Mouse (Mus musculus) forebrain, postnatal 0 days (tissue): Measurements from ENCODE around the gene Cox6b2. TPM values are rescaled to one million over a fixed set of nuclear protein-coding genes. Genes with fewer than 3 reads are reported as not detected.

Experiments used
- ATAC-seq: fragments of 200-750 bp; cut with Nextera tagmentation; 2 replicates; pipeline ENCODE4 v1.8.0; 2017; ENCODE audit warnings: mild to moderate bottlenecking, moderate library complexity
- DNase-seq: peaks from one replicate; pipeline ENCODE4 v3.0.0-alpha.2; 2015
- H3K27ac ChIP-seq: fragments of 300-500 bp; sonication (generic); 2 replicates; pipeline ENCODE4 v1.5.1; 2014; ENCODE audit warnings: low read depth, mild to moderate bottlenecking, antibody characterized with exemption, low read length, moderate library complexity, mixed read lengths
- H3K27me3 ChIP-seq: fragments of 300-500 bp; sonication (generic); 2 replicates; pipeline ENCODE4 v1.6.1; 2014; ENCODE audit warnings: mild to moderate bottlenecking, low read length, mixed read lengths; ENCODE audit not compliant: insufficient read depth
- H3K36me3 ChIP-seq: fragments of 300-500 bp; sonication (generic); 2 replicates; pipeline ENCODE4 v1.6.1; 2014; ENCODE audit warnings: mild to moderate bottlenecking, moderate library complexity; ENCODE audit not compliant: insufficient read depth
- H3K4me1 ChIP-seq: fragments of 300-500 bp; sonication (generic); 2 replicates; pipeline ENCODE4 v1.6.1; 2014; ENCODE audit warnings: antibody characterized with exemption; ENCODE audit not compliant: insufficient read depth
- H3K4me2 ChIP-seq: fragments of 300-500 bp; sonication (generic); 2 replicates; pipeline ENCODE4 v1.6.1; 2014; ENCODE audit warnings: low read depth, mild to moderate bottlenecking, moderate library complexity
- H3K4me3 ChIP-seq: fragments of 300-500 bp; sonication (generic); 2 replicates; pipeline ENCODE4 v1.5.1; 2014; ENCODE audit warnings: low read depth, low read length, mixed read lengths
- H3K9ac ChIP-seq: fragments of 300-500 bp; sonication (generic); 2 replicates; pipeline ENCODE4 v1.6.1; 2014; ENCODE audit warnings: mild to moderate bottlenecking
- H3K9me3 ChIP-seq: fragments of 300-500 bp; sonication (generic); 2 replicates; pipeline ENCODE4 v1.6.1; 2016; ENCODE audit warnings: low read length
- CTCF ChIP-seq: sonication (generic); IDR thresholded peaks from 2 replicates; pipeline ENCODE4 v1.5.1; 2016; ENCODE audit warnings: antibody characterized with exemption, control low read depth, low read depth
- WGBS: fragments of 180-500 bp; shearing (Covaris S2); extraction: QIAGEN DNeasy Blood & Tissue Kit; methylation state at CpG from one replicate; pipeline ENCODE4 v1.1.7; 2014; 5-methylcytosine and 5-hydroxymethylcytosine counted together
- polyA plus RNA-seq: library from polyadenylated mRNA; unstranded; fragments of >200 nt; fragmentation: Nextera tagmentation; extraction: Ambion mirVana; gene quantifications from 2 replicates; pipeline ENCODE4 v1.2.1, GENCODE M21; 2015
- total RNA-seq: library from RNA; depleted of rRNA; stranded (reverse); fragments of >200 nt; gene quantifications from 2 replicates; pipeline ENCODE4 v1.2.3, GENCODE M21; 2014

Cox6b2 gene
- total and polyA plus RNA-seq, 2 experiments from 2014 or later = 3.8 to 23.3 TPM

DNA sequence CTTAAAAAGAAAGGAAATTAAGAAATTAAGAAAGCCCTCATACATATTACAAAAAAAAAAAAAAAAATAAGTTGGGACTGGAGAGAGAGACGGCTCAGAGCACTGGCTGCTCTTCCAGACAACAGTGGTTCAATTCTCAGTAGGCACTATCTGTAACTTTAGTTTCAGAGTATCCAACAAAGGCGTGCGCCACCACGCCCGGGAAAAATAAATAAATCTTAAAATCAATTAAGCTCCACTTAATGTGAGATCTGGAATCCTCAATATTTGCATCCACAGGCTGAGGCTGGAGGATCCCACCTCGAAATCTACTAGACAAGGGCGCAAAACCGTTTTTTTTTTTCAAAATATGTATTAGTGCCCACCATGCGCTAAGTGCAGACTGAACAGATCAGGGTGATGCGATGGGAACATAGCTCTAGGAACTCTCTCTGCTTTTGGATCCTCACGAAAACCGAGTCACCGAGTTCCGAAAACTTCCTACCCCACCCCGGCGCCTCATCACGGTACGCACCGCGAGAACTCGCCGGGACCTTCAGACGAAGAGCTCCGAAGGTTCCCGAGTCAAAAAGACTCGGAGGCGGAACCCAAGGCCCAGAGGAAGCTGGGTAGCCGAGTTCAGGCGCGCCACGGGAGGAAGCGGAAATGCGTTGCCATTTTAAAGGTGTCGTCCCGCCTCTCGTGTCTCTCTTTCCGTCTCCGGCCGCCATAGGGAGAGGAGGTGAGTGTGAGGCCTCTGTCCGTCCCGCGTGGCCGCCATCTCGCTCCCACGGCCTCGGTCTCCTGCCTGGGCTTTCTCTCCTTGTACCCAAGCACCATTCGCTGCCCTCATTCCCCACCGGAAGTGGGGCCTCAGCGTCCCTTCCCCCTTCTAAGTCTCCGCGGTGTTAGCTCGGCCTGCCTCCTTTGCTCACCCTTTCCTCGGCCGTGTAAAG is 39.7 kb upstream of the Cox6b2 start, which contains the start of gene Rpl28:
Gene Rpl28 (plus strand): TSS at position 597 of the 935 bp plus-strand sequence.
- H3K9ac ChIP-seq = peak within 1 kb of the TSS; percentile 91
- H3K36me3 ChIP-seq = peaks cover 22% of the 10 kb centered on the region
- H3K4me2 ChIP-seq = peak within 1 kb of the TSS; percentile 73
- WGBS = 1% methylated on average over 54 of the region's 54 CpGs
- H3K27ac ChIP-seq = peak within 1 kb of the TSS; percentile 89
- H3K9me3 ChIP-seq = no peaks in the 10 kb centered on the region
- H3K4me1 ChIP-seq = 0 out of 2 replicates have a peak, but pooled peaks cover 4% of the 10 kb centered on the region
- peak; percentile 19; the same call in 1 of the 2 replicates for TF ChIP-seq CTCF
- DNase-seq = peak; percentile 98
- H3K27me3 ChIP-seq = no peaks in the 10 kb centered on the region
- peak within 1 kb of the TSS; percentile 93 for H3K4me3 ChIP-seq
- peak; percentile 95 for ATAC-seq

DNA sequence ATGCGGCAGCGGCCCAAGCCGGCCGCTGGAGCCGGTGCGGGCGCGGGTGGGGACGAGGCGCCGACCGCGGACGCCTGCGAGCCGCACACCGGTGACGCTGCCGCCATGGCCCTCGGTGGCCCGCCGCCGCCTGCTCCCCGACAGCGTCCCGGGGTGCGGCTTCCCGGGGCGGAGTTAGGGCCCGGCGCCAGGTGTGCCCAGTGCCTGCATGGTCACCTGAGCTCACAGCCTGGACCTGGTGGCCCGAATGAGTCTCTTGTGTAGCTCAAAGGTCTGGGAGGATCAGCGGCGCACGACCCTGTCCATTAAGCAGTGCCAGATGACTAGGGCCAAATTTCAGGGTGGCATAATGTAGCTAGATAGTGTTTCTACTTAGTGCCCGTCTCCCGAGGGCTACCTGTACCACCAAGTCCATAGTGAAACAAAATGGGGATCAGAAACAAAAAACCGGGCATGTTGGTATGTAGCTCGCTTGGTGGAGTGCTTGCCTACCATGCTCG is 36.6 kb upstream of the Cox6b2 start, which contains the start of gene Tmem238:
Gene Tmem238 (minus strand): TSS at position 221 of the 500 bp plus-strand sequence.
- TF ChIP-seq CTCF = no peak

DNA sequence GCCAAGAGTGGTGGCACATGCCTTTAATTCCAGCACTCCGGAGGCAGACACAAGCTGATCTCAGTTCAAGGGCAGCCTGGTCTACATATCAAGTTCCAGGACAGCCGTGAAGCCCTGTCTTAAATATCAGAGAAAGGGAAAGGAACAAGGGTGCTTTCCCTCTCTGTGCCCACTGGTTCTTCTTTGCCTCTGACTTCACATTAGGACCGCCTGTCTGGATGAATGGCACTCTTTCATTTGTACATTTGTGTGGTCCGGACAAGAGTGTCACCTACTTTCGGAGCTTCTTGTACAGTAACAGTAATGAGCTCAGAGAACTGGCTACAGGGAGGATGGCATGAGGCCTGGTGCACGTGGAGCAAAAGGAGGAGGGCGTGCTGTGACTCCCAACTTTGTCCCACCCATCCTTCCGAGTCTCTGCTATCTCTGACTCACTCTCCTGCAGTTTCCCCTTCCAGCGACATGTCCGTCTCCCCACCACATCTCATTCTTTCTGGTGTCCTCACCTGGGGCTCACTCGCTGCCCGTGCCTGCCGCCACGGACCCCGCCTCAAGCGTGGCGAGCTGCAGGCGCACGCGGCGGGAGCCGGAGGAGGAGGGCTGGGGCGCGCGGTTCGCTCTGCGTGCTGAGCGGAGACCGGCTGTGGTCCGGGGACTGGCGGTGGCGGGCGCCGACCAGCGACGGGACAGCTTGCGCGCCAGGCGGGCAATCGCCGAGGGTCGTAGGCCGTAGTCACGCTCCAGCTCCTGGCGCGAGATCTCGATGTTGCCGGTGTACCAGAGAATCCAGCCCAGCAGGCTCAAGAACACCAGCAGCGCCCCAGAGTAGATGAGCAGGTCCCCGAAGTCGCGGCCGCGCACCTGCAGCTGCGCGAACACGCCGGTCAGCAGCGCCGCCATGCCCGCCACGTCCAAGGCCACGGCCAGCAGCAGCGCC is 35.9 kb upstream of the Cox6b2 start:
- Histone ChIP-seq H3K4me3 (peak overlapping the region; percentile 56), H3K4me1 (0 out of 2 replicates have a peak, but pooled peaks cover 2% of the 10 kb centered on the region), H3K36me3 (no peaks in the 10 kb centered on the region), H3K9ac (peak overlapping the region; percentile 74), H3K9me3 (no peaks in the 10 kb centered on the region), H3K4me2 (peak overlapping the region; percentile 93), H3K27ac (peak overlapping the region; percentile 45), H3K27me3 (no peaks in the 10 kb centered on the region)
- 2% methylated on average over 59 of the region's 64 CpGs for WGBS
- peak; percentile 38; the same call in 1 of the 2 replicates for TF ChIP-seq CTCF
- ATAC-seq (peak; percentile 19), DNase-seq (peak; percentile 62)

More for the DNA sequence above, 36.6 kb upstream of the Cox6b2 start, which contains the start of gene Tmem238:
- Histone ChIP-seq H3K4me3 (peak within 1 kb of the TSS; percentile 56), H3K4me1 (0 out of 2 replicates have a peak, but pooled peaks cover 4% of the 10 kb centered on the region), H3K4me2 (peak within 1 kb of the TSS; percentile 93), H3K27ac (peak within 1 kb of the TSS; percentile 45), H3K9me3 (no peaks in the 10 kb centered on the region), H3K9ac (peak within 1 kb of the TSS; percentile 74), H3K36me3 (peaks cover 5% of the 10 kb centered on the region; the same call in 1 of the 2 replicates), H3K27me3 (no peaks in the 10 kb centered on the region)
- no peak for ATAC-seq
- 8% methylated on average over 40 of the region's 40 CpGs for WGBS
- DNase-seq = no peak

DNA sequence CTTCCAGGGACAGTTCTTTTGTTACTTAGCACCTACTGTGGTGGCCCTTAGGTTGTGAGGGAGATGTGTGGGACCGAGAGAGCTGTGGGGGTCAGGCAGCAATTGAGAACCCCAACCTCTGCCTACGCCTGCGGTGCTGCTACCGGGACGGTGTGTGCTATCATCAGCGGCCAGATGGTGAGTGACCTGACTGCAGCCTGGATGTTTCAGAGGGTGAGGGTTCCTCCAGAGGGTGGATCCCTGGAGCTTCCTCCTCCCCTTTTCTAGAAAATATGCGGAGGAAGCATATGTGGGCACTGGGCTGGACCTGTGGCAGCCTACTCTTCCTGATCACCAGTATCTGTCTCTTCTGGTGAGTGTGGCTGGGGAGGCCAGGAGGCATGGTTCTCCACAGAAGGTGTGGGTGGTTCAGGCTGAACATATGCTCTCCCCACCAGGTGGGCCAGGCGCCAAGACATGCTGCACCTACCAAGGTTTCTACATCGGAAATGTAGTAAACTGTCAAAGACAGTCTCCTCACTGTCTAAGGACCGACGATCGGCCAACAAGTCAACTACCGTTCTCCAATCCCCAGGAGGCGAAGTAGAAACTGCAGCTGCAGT is 30.9 kb upstream of the Cox6b2 start:
- H3K9me3 ChIP-seq = no peaks in the 10 kb centered on the region
- H3K4me3 ChIP-seq = no peak overlapping the region
- DNase-seq (no peak), ATAC-seq (no peak)
- 0 out of 2 replicates have a peak, but pooled peaks cover 4% of the 10 kb centered on the region for H3K27me3 ChIP-seq
- 87% methylated on average over 14 of the region's 14 CpGs for WGBS
- TF ChIP-seq CTCF = no peak
- H3K4me1 ChIP-seq = no peaks in the 10 kb centered on the region
- H3K27ac ChIP-seq = no peak overlapping the region
- H3K4me2 ChIP-seq = no peak overlapping the region
- no peaks in the 10 kb centered on the region for H3K36me3 ChIP-seq
- H3K9ac ChIP-seq = no peak overlapping the region

GRCm38 (mm10) chr7:4782759-4783158 is 29.9 kb upstream of the Cox6b2 start, which contains the start of the genes Il11 and Tmem190:
Gene Il11, minus strand, starts transcription at chr7:4782859.
Gene Tmem190, plus strand, starts transcription at chr7:4782937.
- WGBS = 83% methylated on average over 2 of the region's 2 CpGs
- no peak for TF ChIP-seq CTCF
- no peak within 1 kb of the TSS for H3K4me2 ChIP-seq

GRCm38 (mm10) chr7:4782130-4782529 is 29.2 kb upstream of the Cox6b2 start:
- TF ChIP-seq CTCF = no peak
- Histone ChIP-seq H3K27me3 (peaks cover 18% of the 10 kb centered on the region), H3K4me3 (no peak overlapping the region), H3K9me3 (no peaks in the 10 kb centered on the region), H3K9ac (no peak overlapping the region), H3K4me2 (no peak overlapping the region), H3K4me1 (no peaks in the 10 kb centered on the region), H3K27ac (no peak overlapping the region), H3K36me3 (no peaks in the 10 kb centered on the region)
- ATAC-seq (no peak), DNase-seq (no peak)
- 66% methylated on average over 3 of the region's 3 CpGs for WGBS

More at GRCm38 (mm10) chr7:4782759-4783158, 29.9 kb upstream of the Cox6b2 start, which contains the start of the genes Il11 and Tmem190:
- Histone ChIP-seq H3K9ac (no peak within 1 kb of the TSS), H3K36me3 (no peaks in the 10 kb centered on the region), H3K4me3 (no peak within 1 kb of the TSS), H3K27ac (no peak within 1 kb of the TSS), H3K9me3 (no peaks in the 10 kb centered on the region), H3K4me1 (no peaks in the 10 kb centered on the region), H3K27me3 (peaks cover 11% of the 10 kb centered on the region)
- no peak for DNase-seq
- no peak for ATAC-seq
